Comparison of ENCODE assay signal across 8 mouse cellular contexts in genomic region chr19:11965023-11965942, GRCm38 (mm10). TPM values are rescaled to one million over a fixed set of nuclear protein-coding genes. Genes with fewer than 3 reads are reported as not detected.
A peak's percentile ranks its signal among the peaks of the same experiment; 100 is the strongest.
DNase-seq lines count a peak whose midpoint lies in the region; ATAC-seq and TF ChIP-seq lines count a peak whose summit lies in the region.

Gene Osbp, plus strand, starts transcription at chr19:11965941.

- peaks cover 26% of the 10 kb centered on the region for H3K4me1 ChIP-seq in G1E (ENCODE audit: insufficient read depth, low read depth, low read length)
- peaks cover 19% of the 10 kb centered on the region for H3K4me1 ChIP-seq in forebrain, embryonic 16.5 days (replicated peaks; ENCODE audit: control insufficient read depth, insufficient read depth, low read length)
- H3K4me1 ChIP-seq in lung, embryonic 14.5 days (ENCODE audit: insufficient read depth), result peaks cover 6% of the 10 kb centered on the region; the same call in 1 of the 2 replicates
- peaks cover 5% of the 10 kb centered on the region for H3K4me1 ChIP-seq in olfactory bulb, adult 2 months (ENCODE audit: control insufficient read depth, insufficient read depth, low read length)
- H3K4me1 ChIP-seq in thymus, adult 2 months (replicated peaks; ENCODE audit: control insufficient read depth, insufficient read depth, low read length), result peaks cover 4% of the 10 kb centered on the region

- peak within 1 kb of the TSS; percentile 89 for H3K4me2 ChIP-seq in forebrain, embryonic 16.5 days (ENCODE audit: low read length)
- peak within 1 kb of the TSS; percentile 82 for H3K4me2 ChIP-seq in lung, embryonic 14.5 days

- peak; percentile 77 for TF ChIP-seq POLR2A in olfactory bulb, adult 2 months (IDR thresholded peaks at IDR 0.05; ENCODE audit: insufficient read depth, low read depth, low read length)
- peak; percentile 59 for TF ChIP-seq POLR2A in thymus, adult 2 months (IDR thresholded peaks at IDR 0.05; ENCODE audit: control insufficient read depth, extremely low read depth, insufficient read depth, low read length, poor library complexity)

- TF ChIP-seq CTCF in G1E (IDR thresholded peaks at IDR 0.05; ENCODE audit: low read depth, low read length), result no peak
- no peak for TF ChIP-seq CTCF in layer of hippocampus, adult 2 months (conservative IDR thresholded peaks at IDR 0.05)
- no peak for TF ChIP-seq CTCF in lung, embryonic 14.5 days (IDR thresholded peaks at IDR 0.05; ENCODE audit: low read depth)
- no peak for TF ChIP-seq CTCF in olfactory bulb, adult 2 months (IDR thresholded peaks at IDR 0.05; ENCODE audit: insufficient read depth, low read depth, low read length)
- 0 out of 2 replicates have a peak, but pooled peaks have one; percentile 51 for TF ChIP-seq CTCF in thymus, adult 2 months (IDR thresholded peaks at IDR 0.05; ENCODE audit: borderline replicate concordance, control insufficient read depth, extremely low read depth, insufficient read depth, low read length, poor library complexity)

- peak within 1 kb of the TSS; percentile 88 for H3K9ac ChIP-seq in forebrain, embryonic 16.5 days (replicated peaks; ENCODE audit: low read depth, low read length)
- H3K9ac ChIP-seq in lung, embryonic 14.5 days, result peak within 1 kb of the TSS; percentile 89

- peak within 1 kb of the TSS; percentile 92 for H3K4me3 ChIP-seq in G1E (ENCODE audit: low read depth, low read length)
- peak within 1 kb of the TSS; percentile 66 for H3K4me3 ChIP-seq in forebrain, embryonic 16.5 days (replicated peaks; ENCODE audit: low read length)
- peak within 1 kb of the TSS; percentile 91 for H3K4me3 ChIP-seq in layer of hippocampus, adult 2 months
- H3K4me3 ChIP-seq in lung, embryonic 14.5 days (ENCODE audit: low read depth, low read length), result peak within 1 kb of the TSS; percentile 85
- peak within 1 kb of the TSS; percentile 98 for H3K4me3 ChIP-seq in olfactory bulb, adult 2 months (ENCODE audit: insufficient read depth, low read depth, low read length)
- peak within 1 kb of the TSS; percentile 62 for H3K4me3 ChIP-seq in thymus, adult 2 months (ENCODE audit: control insufficient read depth, insufficient read depth, low read length)

- ATAC-seq in G1E (ENCODE audit: extremely low read depth, insufficient number of reproducible peaks, low FRiP score, poor library complexity, severe bottlenecking), result peak; percentile 93
- ATAC-seq in forebrain, embryonic 16.5 days, result peak; percentile 96
- ATAC-seq in lung, embryonic 14.5 days (ENCODE audit: insufficient read depth), result peak; percentile 98

- peak within 1 kb of the TSS; percentile 91 for H3K27ac ChIP-seq in forebrain, embryonic 16.5 days (ENCODE audit: low read length)
- peak within 1 kb of the TSS; percentile 89 for H3K27ac ChIP-seq in layer of hippocampus, adult 2 months
- peak within 1 kb of the TSS; percentile 68 for H3K27ac ChIP-seq in lung, embryonic 14.5 days (ENCODE audit: low read depth)
- H3K27ac ChIP-seq in olfactory bulb, adult 2 months (ENCODE audit: insufficient read depth, low read depth, low read length), result peak within 1 kb of the TSS; percentile 53; the same call in 1 of the 2 replicates
- H3K27ac ChIP-seq in thymus, adult 2 months (ENCODE audit: control insufficient read depth, insufficient read depth, low read length), result peak within 1 kb of the TSS; percentile 61; the same call in 1 of the 2 replicates

- no peaks in the 10 kb centered on the region for H3K9me3 ChIP-seq in G1E (replicated peaks)
- no peaks in the 10 kb centered on the region for H3K9me3 ChIP-seq in forebrain, embryonic 16.5 days (ENCODE audit: control insufficient read depth, low read length)
- no peaks in the 10 kb centered on the region for H3K9me3 ChIP-seq in lung, embryonic 14.5 days (ENCODE audit: low read depth, low read length)

- under 1% methylated on average over 55 of the region's 59 CpGs for WGBS in forebrain, embryonic 16.5 days
- under 1% methylated on average over 59 of the region's 59 CpGs for WGBS in lung, embryonic 14.5 days
- 1% methylated on average over 56 of the region's 59 CpGs for WGBS in olfactory bulb, adult 2 months
- WGBS in thymus, adult 2 months, result under 1% methylated on average over 59 of the region's 59 CpGs

- peaks cover 23% of the 10 kb centered on the region for H3K36me3 ChIP-seq in G1E (replicated peaks)
- H3K36me3 ChIP-seq in forebrain, embryonic 16.5 days (ENCODE audit: control insufficient read depth, insufficient read depth), result no peaks in the 10 kb centered on the region
- 0 out of 2 replicates have a peak, but pooled peaks cover 9% of the 10 kb centered on the region for H3K36me3 ChIP-seq in lung, embryonic 14.5 days (ENCODE audit: insufficient read depth)
- H3K36me3 ChIP-seq in thymus, adult 2 months (ENCODE audit: control insufficient read depth, insufficient read depth, low read length), result no peaks in the 10 kb centered on the region

- DNase-seq in G1E (ENCODE audit: low spot score), result peak; percentile 98
- peak; percentile 98 to 100 for DNase-seq in cerebellum, adult 18-20 months
- peak; percentile 97 to 99 for DNase-seq in heart, postnatal 36 days
- peak; percentile 98 to 100 for DNase-seq in layer of hippocampus, adult 2 months (ENCODE audit: low spot score in 2 of 2)
- peak; percentile 100 for DNase-seq in lung, embryonic 14.5 days
- peak; percentile 98 for DNase-seq in thymus, adult 2 months

- intact Hi-C loops in heart, postnatal 36 days (cut with DNase I), result loop anchor here (2.0 kb wide), 1 partner anchor 52 kb away; the partner anchor contains the start of gene Patl1

- H3K27me3 ChIP-seq in G1E (ENCODE audit: insufficient read depth, low read length), result peaks cover 5% of the 10 kb centered on the region; the same call in 1 of the 2 replicates
- H3K27me3 ChIP-seq in forebrain, embryonic 16.5 days (replicated peaks; ENCODE audit: control insufficient read depth, insufficient read depth, low read length), result 0 out of 2 replicates have a peak, but pooled peaks cover 2% of the 10 kb centered on the region
- no peaks in the 10 kb centered on the region for H3K27me3 ChIP-seq in lung, embryonic 14.5 days (ENCODE audit: insufficient read depth, low read length)
- H3K27me3 ChIP-seq in thymus, adult 2 months (ENCODE audit: control insufficient read depth, insufficient read depth, low read length), result no peaks in the 10 kb centered on the region

RNA-seq across cellular contexts. Expression of gene Osbp, which starts in this region (rescaled TPM):
- 44.8 and 50.4 TPM in 2 replicates for total RNA-seq in G1E (2014; fragmentation: Nextera tagmentation)
- 28.9 and 32.1 TPM in 2 replicates for total RNA-seq in G1E (2017)
- polyA plus RNA-seq in G1E (2012), result 10.2 and 12.2 TPM in 2 replicates
- polyA plus RNA-seq in forebrain, embryonic 16.5 days (2015; fragmentation: Nextera tagmentation; extraction: Ambion mirVana), result 4.1 and 4.3 TPM in 2 replicates
- 100 to 1,000 TPM; 102 to 106 TPM for total RNA-seq in heart, postnatal 36 days (2021)
- total RNA-seq in layer of hippocampus, adult 2 months (2021), result 10 to 100 TPM; 50.3 to 50.9 TPM
- 7.4 and 7.5 TPM in 2 replicates for polyA plus RNA-seq in lung, embryonic 14.5 days (2014; fragmentation: Nextera tagmentation; extraction: Ambion mirVana)
- polyA plus RNA-seq in olfactory bulb, adult 2 months (2012; ENCODE audit: insufficient read depth, insufficient read length, low replicate concordance, missing spikeins), result 158 TPM in 1 of 2 replicates, not detected in the other
- 23.0 and 24.5 TPM in 2 replicates for polyA plus RNA-seq in thymus, adult 2 months (2012; rRNA removed)

Comparison
In these comparisons a context has a peak if more than half of its experiments do, and no peak if none do; other contexts are left out.
1. Peak in every context shown above with its lines: DNase-seq, ATAC-seq, H3K4me3 ChIP-seq and H3K27ac ChIP-seq.